10 mouse cellular contexts compared by ENCODE assay signal in the genomic region with DNA sequence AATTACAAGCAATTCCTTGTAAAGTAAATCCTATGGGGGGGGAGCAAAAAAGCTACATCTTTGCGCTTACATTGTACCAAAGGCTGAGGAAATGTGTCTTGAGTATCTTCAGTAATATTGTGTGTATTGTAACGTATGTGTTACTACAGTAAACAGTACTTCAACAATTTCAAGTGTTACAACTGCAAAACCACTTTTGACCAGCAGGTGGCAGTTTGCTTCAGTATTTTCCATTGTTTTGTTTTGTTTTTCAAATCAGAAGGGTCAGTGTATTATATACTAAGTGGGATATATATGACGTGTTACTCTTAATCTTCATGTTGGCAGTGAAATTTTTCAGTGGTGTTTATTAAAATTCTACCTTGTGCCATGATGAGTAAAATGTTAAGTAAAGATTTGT. TPM values are rescaled to one million over a fixed set of nuclear protein-coding genes. Genes with fewer than 3 reads are reported as not detected.
DNase-seq lines count a peak whose midpoint lies in the region; ATAC-seq and TF ChIP-seq lines count a peak whose summit lies in the region.
"Had no signal": no experiment of that assay in that cellular context is flagged by ENCODE, and none has a peak within 500 bp of the region (broad histone marks: within the 10 kb centered on the region; RNA-seq: fewer than 3 reads in every experiment).

No protein-coding gene starts in this region.

- TF ChIP-seq CTCF in hindbrain, postnatal 0 days (IDR thresholded peaks at IDR 0.05; ENCODE audit: low read depth): peak; percentile 68

- H3K27me3 ChIP-seq in hindbrain, postnatal 0 days (ENCODE audit: insufficient read depth, low read length): no peaks in the 10 kb centered on the region
- H3K27me3 ChIP-seq: hindbrain, embryonic 15.5 days had no signal

- H3K36me3 ChIP-seq in hindbrain, postnatal 0 days (ENCODE audit: insufficient read depth, low read length): no peaks in the 10 kb centered on the region
- H3K36me3 ChIP-seq: hindbrain, embryonic 15.5 days had no signal

- 50% methylated on average over 3 of the region's 3 CpGs for WGBS in hindbrain, postnatal 0 days

- H3K9me3 ChIP-seq in hindbrain, postnatal 0 days (ENCODE audit: low read length): no peaks in the 10 kb centered on the region
- H3K9me3 ChIP-seq: hindbrain, embryonic 15.5 days had no signal

- peak; percentile 57 for ATAC-seq in activated CD4-positive, CD25-positive, alpha-beta regulatory T cell, adult 4 months
- no peak for ATAC-seq in hindbrain, postnatal 0 days

- no peak overlapping the region for H3K4me3 ChIP-seq in hindbrain, postnatal 0 days (ENCODE audit: low read length)
- H3K4me3 ChIP-seq: hindbrain, embryonic 15.5 days had no signal

- no peak overlapping the region for H3K9ac ChIP-seq in hindbrain, postnatal 0 days (replicated peaks; ENCODE audit: low read length)
- H3K9ac ChIP-seq: hindbrain, embryonic 15.5 days had no signal

- H3K4me2 ChIP-seq in hindbrain, postnatal 0 days (ENCODE audit: low read depth, low read length): no peak overlapping the region
- H3K4me2 ChIP-seq: hindbrain, embryonic 15.5 days had no signal

- peak; percentile 19 for DNase-seq in gastrocnemius, postnatal 10 days
- no peak for DNase-seq in gastrocnemius, postnatal 25 days
- DNase-seq in right cerebral cortex, adult 2 months (ENCODE audit: low spot score in 2 of 2): peak; percentile 12 to 21
- no peak for DNase-seq in right cerebral cortex, adult 18-20 months
- DNase-seq in hindbrain, postnatal 0 days (ENCODE audit: low spot score): peak; percentile 63
- DNase-seq in naive thymus-derived CD4-positive, alpha-beta T cell, adult 2 months (ENCODE audit: low read depth): peak; percentile 69
- DNase-seq in urinary bladder, postnatal 10 days (ENCODE audit: low spot score): no peak

- no peaks in the 10 kb centered on the region for H3K4me1 ChIP-seq in hindbrain, postnatal 0 days (ENCODE audit: insufficient read depth, low read length)
- H3K4me1 ChIP-seq: hindbrain, embryonic 15.5 days had no signal

- H3K27ac ChIP-seq in hindbrain, postnatal 0 days: no peak overlapping the region
- H3K27ac ChIP-seq: hindbrain, embryonic 15.5 days; macrophage had no signal

RNA-seq across cellular contexts. Expression of gene Hccs, which starts 16.2 kb away (rescaled TPM):
- 10 to 100 TPM; 22.5 to 24.9 TPM for total RNA-seq in gastrocnemius, postnatal 10 days (2021)
- 10 to 100 TPM; 26.5 to 40.6 TPM for total RNA-seq in gastrocnemius, postnatal 25 days (2021)
- polyA plus RNA-seq in activated CD4-positive, CD25-positive, alpha-beta regulatory T cell, adult 4 months (2017; shearing (Covaris generic)): 10 to 100 TPM in 1 of 2 experiments, 1 to 10 TPM in 1; 9.9 to 10.2 TPM
- total RNA-seq in hindbrain, postnatal 0 days (2014; rRNA removed): 26.9 and 30.6 TPM in 2 replicates
- 34.7 and 35.1 TPM in 2 replicates for polyA plus RNA-seq in hindbrain, postnatal 0 days (2015; fragmentation: Nextera tagmentation; extraction: Ambion mirVana)

Comparison
In these comparisons a context has a peak if more than half of its experiments do, and no peak if none do; other contexts are left out.
1. DNase-seq: peak in gastrocnemius, postnatal 10 days (single experiment), right cerebral cortex, adult 2 months (2 of 2), hindbrain, postnatal 0 days (single experiment) and naive thymus-derived CD4-positive, alpha-beta T cell, adult 2 months (single experiment); none in gastrocnemius, postnatal 25 days (single experiment), right cerebral cortex, adult 18-20 months (single experiment) and urinary bladder, postnatal 10 days (single experiment).